Mouse (Mus musculus) fat pad, adult 2 months (tissue): ENCODE results near the gene Gm29110.
"Not testable (repeated sequence)": the region's sequence is repeated elsewhere in the genome, so short reads cannot be mapped to it uniquely, and the experiment has no call there.

Experiments
- DNase-seq: peaks from one replicate; pipeline ENCODE4 v3.0.0-alpha.2; 2011; ENCODE audit warnings: low read depth, low spot score; ENCODE audit errors: extremely low read depth

Gene Gm29110

DNA sequence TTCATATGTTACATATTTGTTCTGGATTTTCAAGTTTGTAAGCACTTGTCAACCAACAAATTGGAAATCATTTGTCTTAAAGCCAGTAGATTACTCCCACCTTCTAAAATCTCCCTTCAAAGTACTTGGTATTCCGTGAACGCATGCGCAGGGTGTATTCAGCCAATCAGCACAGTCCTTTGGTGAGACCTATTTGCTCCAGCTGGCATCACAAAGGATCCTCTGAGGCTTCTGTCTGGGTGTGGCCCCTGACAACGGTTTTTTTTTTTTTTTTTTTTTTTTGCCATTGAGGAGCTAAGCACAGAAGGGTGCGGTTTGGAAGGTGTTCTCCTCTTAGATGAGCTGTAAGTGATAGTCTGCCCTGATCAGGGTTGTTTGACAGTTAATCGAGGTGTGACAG is at the start of gene Gm29110:
Gene Gm29110 (plus strand): TSS at position 301 of the 400 bp plus-strand sequence.
- DNase-seq, result not testable (repeated sequence)
